Mouse (Mus musculus) layer of hippocampus, adult 9-10 months (tissue): ENCODE measurements around the gene Larp6.

Experiments
- DNase-seq: peaks from one replicate; pipeline ENCODE4 v3.0.0; 2022; ENCODE audit warnings: low spot score

The Larp6 gene

DNA sequence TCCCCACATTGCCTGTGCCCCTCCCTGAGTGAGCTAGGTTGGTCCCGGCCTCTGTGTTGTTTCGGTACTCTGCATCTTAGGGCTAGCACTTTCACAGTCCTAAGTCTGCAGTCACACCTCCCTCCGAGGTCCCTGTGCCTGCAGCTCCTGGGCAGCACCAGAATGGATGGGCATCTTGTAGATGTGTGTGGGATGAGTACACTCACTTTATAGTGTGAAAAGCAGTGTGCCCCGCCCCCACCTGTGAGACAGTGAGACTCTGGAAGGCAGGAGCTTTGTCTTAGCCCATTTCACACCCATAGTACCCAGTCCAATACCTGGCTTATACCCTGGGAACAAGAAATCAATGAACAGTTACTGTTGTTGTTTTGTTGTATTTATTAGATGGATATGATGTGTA lies 2.5 kb downstream of the Larp6 start:
- no peak for DNase-seq

DNA sequence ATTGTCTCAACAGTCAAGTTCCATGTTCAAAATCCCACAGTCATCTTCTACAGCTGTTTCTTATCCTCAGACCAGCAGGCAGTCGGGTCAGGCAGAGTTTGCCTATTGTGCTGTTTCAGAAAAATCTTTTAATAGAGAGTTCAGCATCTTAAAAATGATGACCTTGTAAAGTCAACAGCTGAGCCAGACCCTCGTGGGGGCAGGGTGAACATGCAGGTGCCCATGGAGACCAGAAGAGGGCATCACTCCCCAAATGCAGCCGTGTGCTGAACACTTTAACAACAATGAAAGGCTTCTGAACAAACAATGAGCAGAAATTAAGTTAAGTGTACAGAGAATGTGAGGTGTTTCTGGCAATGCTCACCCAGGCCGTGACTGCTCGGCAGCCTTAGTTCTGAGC lies 3.0 kb downstream of the Larp6 start:
- no peak for DNase-seq

DNA sequence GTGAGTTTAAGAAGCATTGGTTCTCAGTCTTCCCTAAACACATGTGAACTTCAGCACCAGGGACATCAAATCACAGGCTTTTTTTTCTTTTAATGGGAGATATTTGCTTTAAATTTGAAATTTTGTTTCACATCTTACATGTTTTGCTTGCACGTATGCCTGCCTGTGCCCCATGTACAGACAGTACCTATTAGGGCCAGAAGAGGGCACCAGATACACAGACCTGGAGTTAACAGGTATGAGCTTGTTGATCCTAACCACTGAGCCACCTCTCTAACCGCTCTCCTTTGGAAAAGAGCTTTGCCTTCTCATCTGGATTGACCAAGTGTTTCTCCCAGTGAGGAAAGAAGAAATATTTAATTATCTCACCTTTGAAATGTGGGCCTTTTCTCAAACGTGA lies 5.5 kb downstream of the Larp6 start:
- DNase-seq: no peak

DNA sequence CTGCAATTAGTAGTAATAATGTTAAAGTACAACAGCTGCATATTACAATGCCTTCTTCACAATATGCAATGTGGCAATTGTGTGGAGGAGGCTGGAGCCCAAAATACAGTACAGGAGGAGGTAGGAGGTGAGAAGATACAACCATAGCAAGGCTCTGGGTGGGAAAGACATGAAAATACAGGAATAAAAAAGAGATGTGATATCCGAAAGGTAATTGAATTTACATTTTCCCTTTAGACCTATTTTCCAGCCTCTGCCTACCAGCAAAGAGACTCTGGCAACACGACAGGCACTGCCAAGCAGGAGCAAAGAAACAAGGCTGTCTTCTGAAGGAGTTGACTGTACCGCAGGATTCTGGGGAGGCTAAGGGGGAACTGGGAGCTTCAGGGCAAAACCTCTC lies 6.9 kb downstream of the Larp6 start:
- DNase-seq: no peak

DNA sequence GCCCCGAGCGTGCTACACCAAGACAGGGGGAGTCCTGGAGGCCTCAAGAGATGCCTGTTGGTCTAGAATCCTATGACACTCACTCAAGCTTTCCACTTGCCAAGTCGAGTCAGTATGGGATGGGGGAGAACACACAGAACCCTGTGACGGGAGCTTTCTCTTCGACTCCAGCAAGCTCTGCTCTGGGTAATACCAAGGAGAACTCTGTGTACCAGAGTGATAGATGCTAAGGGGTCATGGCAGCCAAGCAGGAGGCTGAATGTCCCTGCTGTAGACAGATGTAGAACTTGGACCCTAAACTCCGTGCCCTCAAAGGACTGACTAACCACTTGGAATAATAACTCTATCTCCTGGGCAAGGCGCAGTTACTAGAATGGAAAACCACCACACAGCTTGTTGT lies 12.2 kb downstream of the Larp6 start:
- DNase-seq: no peak

DNA sequence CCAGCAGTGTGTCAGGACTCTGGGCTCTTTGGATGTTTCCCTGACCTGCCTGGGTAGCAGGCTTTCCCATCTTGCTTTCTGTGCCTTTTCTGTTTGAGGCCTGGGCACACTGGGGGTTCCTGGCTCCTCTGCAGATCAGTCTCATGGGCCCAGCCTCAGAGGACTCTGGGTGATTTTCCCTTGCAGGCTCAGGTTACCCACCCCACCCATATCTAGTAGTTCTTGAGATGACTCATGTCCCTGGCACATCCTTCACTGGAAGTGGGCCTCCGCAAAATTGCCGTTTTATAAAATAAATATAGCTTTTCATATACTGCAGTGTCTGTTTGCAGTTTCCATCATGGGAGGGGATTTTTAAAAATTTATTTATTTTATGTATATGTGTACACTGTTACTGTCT lies 21.5 kb downstream of the Larp6 start:
- DNase-seq: no peak

DNA sequence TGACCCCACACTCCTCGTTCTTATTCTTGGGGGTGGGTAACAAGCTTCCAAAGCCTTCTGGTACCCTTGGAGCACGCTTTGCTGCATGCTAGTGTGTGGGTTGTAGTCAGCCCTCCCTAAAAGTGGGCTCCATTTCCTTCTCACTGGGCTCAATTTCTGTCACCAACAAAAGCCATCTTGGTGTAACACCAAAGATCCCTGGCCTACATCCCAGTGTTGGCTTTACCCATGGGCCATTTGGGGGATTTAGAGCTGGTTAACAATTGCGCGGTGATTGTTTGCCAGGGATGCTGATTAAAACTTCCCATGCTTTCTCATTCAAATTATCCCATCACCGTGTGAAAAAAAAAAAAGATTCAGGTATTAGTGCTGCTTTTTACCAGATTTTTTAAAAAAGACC lies 26.3 kb downstream of the Larp6 start:
- no peak for DNase-seq

DNA sequence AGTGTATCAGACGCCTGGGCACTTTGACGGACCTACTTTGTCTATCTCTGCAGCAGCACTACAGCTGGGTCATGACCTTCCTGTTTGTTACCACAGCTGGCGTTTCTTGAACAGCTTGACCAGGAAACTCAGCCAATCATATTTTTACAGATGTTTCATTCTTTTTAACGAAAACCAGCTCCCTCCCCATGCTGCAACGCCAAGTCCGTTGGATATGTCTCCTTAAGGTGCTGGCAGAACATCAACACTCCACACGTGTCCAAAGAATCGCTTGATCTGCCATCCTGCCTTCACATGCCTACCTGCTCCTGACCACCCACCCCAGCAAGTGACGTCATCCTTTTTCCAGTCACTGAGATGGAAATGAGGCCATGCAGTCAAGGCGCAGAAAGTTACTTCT lies 28.6 kb downstream of the Larp6 start:
- no peak for DNase-seq

DNA sequence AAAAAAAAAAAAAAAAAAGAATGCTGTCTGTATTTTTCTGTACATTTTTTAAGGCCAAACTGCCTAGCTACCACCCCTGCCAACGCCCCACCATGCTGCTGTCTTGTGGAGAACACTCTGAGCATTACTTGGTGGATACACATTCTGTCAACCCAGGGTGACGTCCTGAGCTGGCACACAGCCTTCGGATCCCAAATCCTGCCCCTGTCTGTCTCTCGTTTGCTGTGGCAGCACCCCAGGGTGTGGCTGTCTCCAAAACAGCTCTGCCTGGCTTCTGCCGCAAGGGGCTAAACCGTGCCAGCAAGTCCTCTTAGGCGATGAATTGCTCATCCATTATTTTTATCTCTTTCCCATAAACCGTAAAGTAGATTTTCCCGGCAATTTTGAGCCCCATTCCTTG lies 29.7 kb downstream of the Larp6 start:
- no peak for DNase-seq

DNA sequence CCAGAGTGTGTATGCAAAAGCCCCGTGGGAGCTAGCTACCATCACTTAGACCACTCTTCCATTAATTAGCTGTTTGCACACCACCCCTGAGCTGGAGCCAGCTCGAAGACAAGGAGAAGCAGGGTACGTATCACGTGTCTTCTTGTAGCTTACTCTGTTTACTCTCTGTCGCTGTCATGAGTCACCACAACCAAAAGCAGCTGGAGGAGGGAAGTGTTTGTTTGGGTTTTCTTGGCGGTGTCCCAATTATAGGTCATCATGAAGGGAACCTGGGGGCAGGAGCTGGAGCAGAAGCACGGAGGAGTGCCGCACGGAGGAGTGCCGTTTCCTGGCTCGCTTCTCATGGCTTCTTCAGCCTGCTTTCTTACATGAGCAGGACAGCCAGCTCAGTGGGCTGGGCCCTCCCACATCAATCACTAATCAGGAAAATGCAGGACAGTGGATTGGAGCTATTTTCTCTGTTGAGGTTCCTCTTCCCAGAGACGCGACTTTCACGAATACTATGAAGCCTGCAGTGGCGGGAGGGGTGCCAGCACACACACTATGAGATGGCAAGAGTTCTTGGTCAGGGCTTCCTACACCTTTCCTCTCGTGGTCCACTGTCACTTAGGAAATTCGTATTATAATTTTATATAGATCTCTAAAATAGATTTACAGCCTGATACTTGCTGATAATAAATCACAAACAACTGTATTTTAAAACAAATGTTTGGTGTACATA lies 30.6 kb downstream of the Larp6 start:
- no peak for DNase-seq

DNA sequence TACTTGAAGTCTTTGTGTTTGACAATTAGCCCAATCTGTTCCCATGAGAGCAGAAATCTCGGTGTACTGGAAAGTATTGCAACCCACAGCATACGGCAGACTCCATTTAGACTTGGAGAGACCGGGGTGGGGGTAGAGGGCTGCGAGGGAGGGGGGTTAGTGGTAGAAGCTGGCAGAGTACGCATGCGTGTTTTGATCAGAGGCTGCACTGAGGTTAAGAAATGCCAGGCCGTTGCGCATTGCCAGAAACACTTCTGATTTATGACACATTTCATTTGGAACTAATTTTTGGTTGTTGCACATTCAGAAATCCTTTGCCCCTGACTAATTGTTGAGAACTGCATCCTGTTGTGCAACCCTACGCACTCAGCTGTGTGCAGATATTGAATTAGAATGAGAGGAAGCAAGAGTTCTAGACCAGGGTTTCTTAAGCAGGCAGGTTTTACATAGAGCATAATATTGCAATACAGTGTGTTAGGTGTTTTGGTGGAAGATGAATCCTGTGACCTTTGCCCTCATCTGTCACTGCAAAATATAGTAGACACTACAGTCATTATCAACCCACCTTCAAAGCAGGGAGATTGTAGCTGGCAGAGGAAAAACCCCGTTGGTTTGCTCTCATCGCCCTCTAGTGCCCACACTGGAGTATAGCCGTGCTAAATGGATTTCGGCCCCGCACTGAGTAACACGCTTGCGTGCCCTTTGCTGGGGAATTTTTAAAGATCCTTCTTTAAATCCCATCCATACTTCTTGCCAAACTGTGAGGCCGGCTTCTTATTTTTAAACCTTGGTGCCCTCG lies 31.6 kb downstream of the Larp6 start:
- no peak for DNase-seq

DNA sequence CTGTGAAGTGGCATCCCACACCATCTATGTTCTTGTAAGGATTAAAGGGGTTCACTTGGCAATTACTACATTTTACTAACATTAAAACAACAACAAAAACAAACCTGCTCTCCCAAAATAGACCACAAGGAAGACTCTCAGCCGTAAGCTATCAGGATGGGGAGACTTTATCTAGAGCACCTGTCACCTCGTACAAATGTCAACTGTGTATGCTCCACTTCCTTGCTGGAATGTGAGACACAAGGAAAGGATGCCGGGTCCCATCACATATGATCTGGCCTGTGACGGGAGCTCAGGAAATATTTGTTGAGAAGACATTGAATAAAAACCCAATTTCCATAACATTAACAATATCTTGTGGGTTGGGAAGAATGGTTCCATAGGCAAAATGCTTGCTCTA lies 32.2 kb downstream of the Larp6 start:
- no peak for DNase-seq

DNA sequence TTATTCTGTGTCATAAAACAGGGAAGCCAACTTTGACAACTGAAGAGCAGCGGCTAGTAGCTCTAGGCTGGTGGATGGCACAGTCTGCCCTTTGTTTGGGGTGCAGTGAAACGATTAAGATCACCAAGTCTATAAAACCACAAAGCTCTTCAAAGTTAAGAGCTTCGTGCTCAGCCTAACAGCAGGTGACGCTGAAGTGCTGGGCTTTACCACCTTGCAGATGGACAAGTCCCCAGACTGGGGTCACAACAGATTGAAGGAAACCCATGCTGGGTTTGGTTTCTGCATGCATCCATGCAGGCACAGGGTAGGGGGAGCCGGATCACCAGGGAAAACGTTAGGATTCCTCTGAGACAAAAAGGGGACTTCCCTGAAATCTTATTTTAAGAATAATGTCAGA lies 33.8 kb downstream of the Larp6 start:
- no peak for DNase-seq

DNA sequence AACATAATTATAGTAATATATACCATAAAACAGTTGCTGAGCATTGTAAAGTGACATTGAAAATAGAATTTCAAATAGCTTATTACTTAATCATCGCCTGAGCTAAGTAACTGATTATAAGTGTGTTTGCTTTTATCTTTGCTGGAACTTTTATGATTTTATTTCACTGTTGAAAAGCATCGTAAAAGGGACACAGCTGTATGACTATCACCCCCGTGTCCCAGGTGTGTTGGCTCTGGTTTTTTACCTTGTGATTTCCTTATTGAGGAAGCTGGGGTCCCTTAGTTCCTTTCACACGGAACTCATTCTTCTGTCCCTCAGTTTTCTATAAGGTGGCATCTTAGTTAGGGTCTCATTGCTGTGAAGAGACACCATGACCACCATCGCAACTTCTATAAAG lies 34.9 kb downstream of the Larp6 start:
- no peak for DNase-seq

DNA sequence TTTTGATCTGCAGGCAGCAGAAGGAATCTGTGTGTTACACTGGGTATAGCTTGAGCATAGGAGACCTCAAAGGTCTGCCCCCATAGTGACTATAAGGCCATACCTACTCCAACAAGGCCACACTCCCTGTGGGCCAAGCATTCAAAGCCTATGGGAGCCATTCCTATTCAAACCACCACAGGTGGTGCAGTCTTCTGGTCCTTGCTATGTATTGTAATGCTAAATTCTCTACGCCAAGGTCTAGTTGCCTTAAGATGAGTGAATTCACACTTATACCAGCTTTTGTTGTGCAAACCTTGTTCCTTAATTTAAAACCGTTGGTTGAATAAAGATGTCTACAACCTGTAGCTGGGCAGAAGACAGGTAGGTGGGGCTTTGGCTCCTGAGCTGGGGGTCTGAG lies 35.4 kb downstream of the Larp6 start:
- DNase-seq: no peak

DNA sequence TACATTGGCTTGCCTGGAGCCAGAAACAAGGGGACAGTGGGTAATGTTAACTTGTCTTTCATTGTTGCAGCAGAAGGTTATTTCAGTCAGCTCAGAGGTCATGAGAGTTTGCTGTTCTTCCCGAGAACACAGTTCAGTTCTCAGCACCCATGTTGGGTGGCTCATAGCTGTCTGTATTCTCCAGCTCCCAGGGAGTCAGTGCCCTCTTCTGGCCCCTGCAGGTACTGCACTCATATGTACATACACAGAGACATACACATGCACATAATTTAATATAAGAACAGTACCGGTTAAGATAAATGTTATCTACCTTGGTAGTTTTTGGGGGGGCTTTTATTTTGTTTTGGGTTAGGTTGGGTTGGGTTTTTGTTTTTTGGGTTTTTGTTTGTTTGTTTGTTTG lies 36.3 kb downstream of the Larp6 start:
- DNase-seq: no peak

DNA sequence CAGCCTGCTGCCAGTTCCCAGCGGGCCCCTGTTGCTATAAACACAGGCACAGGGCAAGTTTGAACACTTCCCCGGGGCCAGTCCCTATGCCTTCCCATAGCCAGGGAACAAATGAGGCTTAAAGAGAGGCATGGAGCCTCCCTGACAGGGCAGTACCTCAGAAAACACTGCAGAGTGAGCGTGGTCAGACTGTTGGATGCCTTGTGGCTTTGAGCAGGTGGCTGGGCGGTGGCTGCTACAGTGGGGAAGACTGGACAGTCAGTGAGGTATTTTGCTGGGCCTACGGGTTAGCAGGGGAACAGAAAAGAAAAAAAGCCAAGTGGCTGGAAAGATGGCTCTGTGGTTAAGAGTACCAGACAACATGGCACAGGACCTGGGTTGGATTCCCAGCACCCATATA lies 38.3 kb downstream of the Larp6 start:
- DNase-seq: no peak

DNA sequence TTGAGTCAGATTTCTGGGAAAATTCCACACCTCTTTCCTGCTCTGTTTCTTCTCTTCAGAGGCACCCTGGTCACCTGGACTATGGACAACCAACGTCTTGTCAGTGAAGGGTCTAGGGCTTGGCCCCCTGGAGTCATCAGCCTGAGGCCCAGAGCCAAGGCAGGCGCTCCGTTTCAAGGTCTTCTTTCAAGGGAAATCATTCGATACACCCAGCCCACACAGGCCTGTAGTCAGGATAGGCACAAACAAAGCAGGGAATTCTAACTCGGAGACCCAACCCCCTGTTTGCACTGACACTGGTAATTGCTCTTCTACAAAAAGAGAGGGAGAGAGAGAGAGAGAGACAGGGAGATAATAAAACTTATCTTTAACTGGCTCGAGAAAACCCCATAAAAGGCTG lies 39.2 kb downstream of the Larp6 start:
- DNase-seq: no peak

DNA sequence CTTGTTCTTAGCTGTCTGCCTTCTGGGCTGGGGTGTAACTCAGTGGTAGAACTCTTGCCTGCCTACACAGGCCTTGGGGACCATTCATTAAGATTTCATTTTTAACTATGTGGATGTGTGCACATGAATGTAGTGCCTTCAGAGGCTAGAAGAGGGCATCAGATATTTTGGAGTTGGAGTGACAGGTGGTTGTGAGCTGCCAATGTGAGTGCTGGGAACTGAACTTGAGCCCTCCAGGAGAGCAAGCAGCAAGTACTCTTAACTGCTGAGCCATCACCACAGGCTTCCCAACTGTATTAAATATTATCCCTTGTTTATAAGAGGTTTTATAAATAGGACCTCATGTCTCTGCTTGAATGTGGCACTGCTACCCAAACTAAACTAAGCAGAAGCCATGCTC lies 39.8 kb downstream of the Larp6 start:
- DNase-seq: no peak

DNA sequence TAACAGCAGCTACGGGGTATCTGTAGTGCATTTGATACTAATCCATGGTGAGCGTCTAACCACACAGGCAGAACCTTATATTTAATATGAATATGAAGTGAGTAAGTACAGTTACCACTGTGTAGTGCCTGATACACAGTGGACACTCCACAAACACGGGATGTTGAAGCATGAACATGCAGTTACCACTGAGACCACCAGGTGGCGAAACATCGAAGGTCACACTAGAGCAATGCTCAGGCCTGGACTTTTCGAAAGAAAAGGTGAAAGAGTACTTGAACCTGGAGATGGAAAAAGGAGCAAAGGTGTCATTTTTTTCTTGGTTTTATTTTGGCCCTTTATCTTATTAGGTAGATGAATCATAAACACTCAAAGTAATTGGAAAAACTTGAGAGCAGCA lies 43.5 kb downstream of the Larp6 start:
- peak; percentile 36 for DNase-seq

DNA sequence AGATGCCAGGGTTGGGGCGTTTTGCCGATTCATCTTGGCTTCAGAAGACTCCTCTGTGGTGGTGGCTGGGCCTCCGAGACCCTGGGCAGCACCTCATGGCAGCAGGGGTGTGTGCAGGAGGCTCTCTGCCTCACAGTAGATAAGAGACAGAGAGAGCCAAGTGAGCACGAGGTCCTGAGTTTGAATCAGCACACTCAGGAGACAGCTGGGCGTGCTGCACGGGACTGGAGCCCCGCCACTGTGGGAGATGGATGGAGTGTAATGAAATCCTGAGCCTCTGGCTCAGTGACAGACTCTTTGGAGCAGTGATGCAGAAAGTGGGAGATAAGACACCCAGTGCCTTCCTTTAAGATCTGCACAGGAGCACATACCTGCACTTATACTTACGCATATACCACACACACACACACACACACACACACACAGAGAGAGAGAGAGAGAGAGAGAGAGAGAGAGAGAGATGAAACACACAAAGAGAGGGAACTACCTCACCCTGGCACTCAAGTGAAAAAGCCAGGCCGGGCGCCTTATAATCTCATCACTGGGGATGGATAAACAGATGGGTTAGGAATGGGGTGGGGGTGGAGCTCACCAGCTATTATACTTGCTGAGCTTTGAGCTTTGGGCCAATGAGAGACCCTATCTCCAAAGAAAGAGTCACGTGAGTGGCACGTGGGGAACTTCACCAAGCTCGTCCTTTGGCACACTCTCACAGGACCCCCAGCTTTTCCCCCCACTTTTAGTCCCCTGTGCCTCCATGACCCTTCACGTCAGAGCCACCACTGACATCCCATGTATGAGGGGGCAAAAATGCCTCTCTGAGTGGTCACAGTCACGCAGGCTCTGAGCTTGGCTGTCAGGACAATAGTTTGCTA lies 44.3 kb downstream of the Larp6 start:
- no peak for DNase-seq

DNA sequence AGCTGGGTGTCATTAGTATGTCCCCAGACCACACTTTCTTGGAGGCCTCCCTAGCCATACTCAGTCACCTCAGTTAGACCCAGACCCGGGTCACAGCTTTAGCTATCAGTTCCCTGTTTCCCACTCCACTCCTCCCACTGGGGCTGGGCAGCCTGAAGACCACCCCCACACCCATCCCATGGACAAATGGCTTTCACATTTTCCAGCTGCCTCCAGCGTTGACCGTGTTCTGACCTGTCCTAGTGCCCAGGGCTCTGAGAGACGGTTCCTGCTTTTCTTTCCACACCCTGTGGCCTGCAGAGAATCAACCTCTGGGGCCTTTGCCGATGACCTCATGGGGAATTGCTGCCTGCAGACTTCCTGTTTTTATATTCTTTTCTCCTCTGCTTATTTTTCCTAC lies 45.0 kb downstream of the Larp6 start:
- no peak for DNase-seq

DNA sequence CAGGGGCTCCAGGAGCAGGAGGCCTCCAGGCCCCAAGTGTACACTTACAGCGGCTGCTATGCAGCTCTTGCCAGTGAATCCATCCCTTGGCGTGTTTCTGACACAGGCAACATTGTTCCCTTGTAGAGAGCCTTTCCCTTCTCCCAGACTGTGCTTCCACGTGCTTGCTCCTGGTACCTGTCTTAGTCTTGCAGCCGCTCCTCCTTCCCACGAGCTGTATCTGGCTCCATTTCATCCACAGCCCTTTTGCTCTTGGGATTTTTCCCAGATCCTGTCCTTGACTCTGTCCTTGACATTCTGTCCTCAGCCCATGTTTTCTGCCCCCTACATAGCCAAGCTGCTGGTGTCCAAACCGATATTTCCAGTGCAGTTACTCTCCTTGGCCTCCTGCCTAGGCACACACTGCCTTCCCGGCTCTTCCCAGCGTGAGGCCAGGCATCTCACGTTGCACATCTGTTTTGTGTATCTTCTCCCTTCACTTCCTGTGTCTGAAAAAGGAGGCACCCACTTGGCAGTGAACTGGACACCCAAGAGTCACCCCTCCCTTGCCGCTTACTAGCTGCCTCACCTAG lies 46.7 kb downstream of the Larp6 start:
- no peak for DNase-seq
